Mouse (Mus musculus): ENCODE results near the gene Grip1. TPM values are rescaled to one million over a fixed set of nuclear protein-coding genes. Genes with fewer than 3 reads are reported as not detected.
"Not testable (repeated sequence)": the region's sequence is repeated elsewhere in the genome, so short reads cannot be mapped to it uniquely, and the experiment has no call there.

Gene Grip1
- polyA plus RNA-seq, 1 experiment from 2014 or later: 1.2 TPM

- peak within 1 kb of the TSS; percentile 87 for H3K4me2 ChIP-seq (ENCODE audit: low read depth, low read length)
- under 1% methylated on average over 55 of the region's 55 CpGs for WGBS
- H3K27ac ChIP-seq (ENCODE audit: low read length): peak within 1 kb of the TSS; percentile 82
- H3K27me3 ChIP-seq (replicated peaks; ENCODE audit: control insufficient read depth, insufficient read depth, low read length): no peaks in the 10 kb centered on the region
- no peaks in the 10 kb centered on the region for H3K36me3 ChIP-seq (ENCODE audit: control insufficient read depth, insufficient read depth, low read length)
- peak within 1 kb of the TSS; percentile 79 for H3K9ac ChIP-seq (ENCODE audit: low read depth, low read length)
- peaks cover 2% of the 10 kb centered on the region; the same call in 1 of the 2 replicates for H3K9me3 ChIP-seq (ENCODE audit: control insufficient read depth, low read length)
- H3K4me3 ChIP-seq (ENCODE audit: low read length): peak within 1 kb of the TSS; percentile 74
- peak; percentile 100 for ATAC-seq
- no peaks in the 10 kb centered on the region for H3K4me1 ChIP-seq (ENCODE audit: control insufficient read depth, insufficient read depth, low read length)
Measured at GRCm38 (mm10) chr10:120112507-120113396, 659.1 kb downstream of the Grip1 start, which contains the start of gene Helb. Gene Helb, minus strand, starts transcription at chr10:120112987.

GRCm38 (mm10) chr10:120113482-120113881 is 659.9 kb downstream of the Grip1 start:
- not testable (repeated sequence) for H3K27me3 ChIP-seq (replicated peaks; ENCODE audit: control insufficient read depth, insufficient read depth, low read length); H3K4me1 ChIP-seq (ENCODE audit: control insufficient read depth, insufficient read depth, low read length); H3K9me3 ChIP-seq (ENCODE audit: control insufficient read depth, low read length); ATAC-seq; H3K27ac ChIP-seq (ENCODE audit: low read length); H3K36me3 ChIP-seq (ENCODE audit: control insufficient read depth, insufficient read depth, low read length)
- WGBS: 66% methylated on average over 9 of the region's 9 CpGs
- Histone ChIP-seq H3K4me3 (ENCODE audit: low read length) (peak overlapping the region; percentile 74), H3K9ac (ENCODE audit: low read depth, low read length) (0 out of 2 replicates have a peak overlapping the region, but pooled peaks have one; percentile 66), H3K4me2 (ENCODE audit: low read depth, low read length) (peak overlapping the region; percentile 87)

- Histone ChIP-seq H3K9me3 (ENCODE audit: control insufficient read depth, low read length) (peaks cover 2% of the 10 kb centered on the region; the same call in 1 of the 2 replicates), H3K27ac (ENCODE audit: low read length) (no peak overlapping the region), H3K4me3 (ENCODE audit: low read length) (no peak overlapping the region), H3K36me3 (ENCODE audit: control insufficient read depth, insufficient read depth, low read length) (no peaks in the 10 kb centered on the region), H3K27me3 (replicated peaks; ENCODE audit: control insufficient read depth, insufficient read depth, low read length) (no peaks in the 10 kb centered on the region), H3K4me1 (ENCODE audit: control insufficient read depth, insufficient read depth, low read length) (no peaks in the 10 kb centered on the region), H3K4me2 (ENCODE audit: low read depth, low read length) (no peak overlapping the region), H3K9ac (ENCODE audit: low read depth, low read length) (no peak overlapping the region)
- no peak for ATAC-seq
- WGBS: 83% methylated on average over 6 of the region's 6 CpGs
Measured at GRCm38 (mm10) chr10:120113980-120114379, 660.4 kb downstream of the Grip1 start.

DNA sequence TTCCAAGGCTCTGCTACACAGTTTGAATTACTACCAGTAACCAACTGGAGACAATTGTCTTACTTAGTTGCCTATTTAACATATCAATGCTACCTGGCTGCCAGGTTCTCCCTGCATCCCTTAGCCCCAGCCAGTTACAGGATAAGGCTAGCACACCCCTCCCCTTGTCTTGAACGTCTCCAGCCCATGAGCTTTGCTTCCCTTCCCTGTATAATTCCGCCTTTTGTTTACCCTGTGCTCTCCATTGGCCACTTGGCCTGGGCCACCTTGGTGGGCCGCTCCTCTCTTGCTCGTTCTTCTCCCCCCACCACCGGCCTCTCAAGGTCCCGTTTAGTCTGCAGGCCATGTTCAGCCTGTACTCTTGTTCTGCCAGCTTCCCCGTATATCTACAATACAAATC is 660.9 kb downstream of the Grip1 start:
- ATAC-seq: no peak
- no peak overlapping the region for H3K9ac ChIP-seq (ENCODE audit: low read depth, low read length)
- no peak overlapping the region for H3K4me2 ChIP-seq (ENCODE audit: low read depth, low read length)
- no peaks in the 10 kb centered on the region for H3K36me3 ChIP-seq (ENCODE audit: control insufficient read depth, insufficient read depth, low read length)
- peaks cover 2% of the 10 kb centered on the region; the same call in 1 of the 2 replicates for H3K9me3 ChIP-seq (ENCODE audit: control insufficient read depth, low read length)
- H3K27ac ChIP-seq (ENCODE audit: low read length): no peak overlapping the region
- H3K4me3 ChIP-seq (ENCODE audit: low read length): no peak overlapping the region
- no peaks in the 10 kb centered on the region for H3K4me1 ChIP-seq (ENCODE audit: control insufficient read depth, insufficient read depth, low read length)
- 49% methylated on average over 7 of the region's 7 CpGs for WGBS
- H3K27me3 ChIP-seq (replicated peaks; ENCODE audit: control insufficient read depth, insufficient read depth, low read length): no peaks in the 10 kb centered on the region

- H3K27me3 ChIP-seq (replicated peaks; ENCODE audit: control insufficient read depth, insufficient read depth, low read length): no peaks in the 10 kb centered on the region
- 93% methylated on average over 1 of the region's 1 CpGs for WGBS
- no peak overlapping the region for H3K27ac ChIP-seq (ENCODE audit: low read length)
- H3K9me3 ChIP-seq (ENCODE audit: control insufficient read depth, low read length): peaks cover 2% of the 10 kb centered on the region; the same call in 1 of the 2 replicates
- no peak overlapping the region for H3K4me3 ChIP-seq (ENCODE audit: low read length)
- H3K36me3 ChIP-seq (ENCODE audit: control insufficient read depth, insufficient read depth, low read length): no peaks in the 10 kb centered on the region
- H3K4me2 ChIP-seq (ENCODE audit: low read depth, low read length): no peak overlapping the region
- H3K9ac ChIP-seq (ENCODE audit: low read depth, low read length): no peak overlapping the region
- no peak for ATAC-seq
- H3K4me1 ChIP-seq (ENCODE audit: control insufficient read depth, insufficient read depth, low read length): no peaks in the 10 kb centered on the region
Measured at GRCm38 (mm10) chr10:120115249-120115648, 661.6 kb downstream of the Grip1 start.

GRCm38 (mm10) chr10:120123721-120124120 is 670.1 kb downstream of the Grip1 start:
- no peak overlapping the region for H3K4me2 ChIP-seq (ENCODE audit: low read depth, low read length)
- 84% methylated on average over 3 of the region's 3 CpGs for WGBS

GRCm38 (mm10) chr10:120124801-120125464 is 671.3 kb downstream of the Grip1 start:
- WGBS: 51% methylated on average over 7 of the region's 7 CpGs
- Histone ChIP-seq H3K4me2 (ENCODE audit: low read depth, low read length) (no peak overlapping the region), H3K9ac (ENCODE audit: low read depth, low read length) (no peak overlapping the region), H3K27ac (ENCODE audit: low read length) (no peak overlapping the region), H3K9me3 (ENCODE audit: control insufficient read depth, low read length) (no peaks in the 10 kb centered on the region), H3K36me3 (ENCODE audit: control insufficient read depth, insufficient read depth, low read length) (no peaks in the 10 kb centered on the region), H3K4me1 (ENCODE audit: control insufficient read depth, insufficient read depth, low read length) (no peaks in the 10 kb centered on the region), H3K4me3 (ENCODE audit: low read length) (no peak overlapping the region), H3K27me3 (replicated peaks; ENCODE audit: control insufficient read depth, insufficient read depth, low read length) (no peaks in the 10 kb centered on the region)
- no peak for ATAC-seq

More at GRCm38 (mm10) chr10:120123721-120124120, 670.1 kb downstream of the Grip1 start:
- Histone ChIP-seq H3K9me3 (ENCODE audit: control insufficient read depth, low read length) (no peaks in the 10 kb centered on the region), H3K27me3 (replicated peaks; ENCODE audit: control insufficient read depth, insufficient read depth, low read length) (no peaks in the 10 kb centered on the region), H3K36me3 (ENCODE audit: control insufficient read depth, insufficient read depth, low read length) (no peaks in the 10 kb centered on the region), H3K27ac (ENCODE audit: low read length) (no peak overlapping the region), H3K9ac (ENCODE audit: low read depth, low read length) (no peak overlapping the region), H3K4me1 (ENCODE audit: control insufficient read depth, insufficient read depth, low read length) (no peaks in the 10 kb centered on the region), H3K4me3 (ENCODE audit: low read length) (no peak overlapping the region)
- ATAC-seq: no peak

GRCm38 (mm10) chr10:120125465-120125857 is 671.8 kb downstream of the Grip1 start:
- no peak overlapping the region for H3K27ac ChIP-seq (ENCODE audit: low read length)
- no peaks in the 10 kb centered on the region for H3K36me3 ChIP-seq (ENCODE audit: control insufficient read depth, insufficient read depth, low read length)
- no peaks in the 10 kb centered on the region for H3K9me3 ChIP-seq (ENCODE audit: control insufficient read depth, low read length)
- no peaks in the 10 kb centered on the region for H3K4me1 ChIP-seq (ENCODE audit: control insufficient read depth, insufficient read depth, low read length)
- WGBS: 76% methylated on average over 10 of the region's 10 CpGs
- no peak for ATAC-seq
- H3K9ac ChIP-seq (ENCODE audit: low read depth, low read length): no peak overlapping the region
- no peak overlapping the region for H3K4me3 ChIP-seq (ENCODE audit: low read length)
- no peak overlapping the region for H3K4me2 ChIP-seq (ENCODE audit: low read depth, low read length)
- H3K27me3 ChIP-seq (replicated peaks; ENCODE audit: control insufficient read depth, insufficient read depth, low read length): no peaks in the 10 kb centered on the region

GRCm38 (mm10) chr10:120128601-120129277 is 675.1 kb downstream of the Grip1 start:
- Histone ChIP-seq H3K9ac (ENCODE audit: low read depth, low read length) (0 out of 2 replicates have a peak overlapping the region, but pooled peaks have one; percentile 12), H3K27me3 (replicated peaks; ENCODE audit: control insufficient read depth, insufficient read depth, low read length) (no peaks in the 10 kb centered on the region), H3K4me3 (ENCODE audit: low read length) (peak overlapping the region; percentile 13; the same call in 1 of the 2 replicates), H3K4me1 (ENCODE audit: control insufficient read depth, insufficient read depth, low read length) (no peaks in the 10 kb centered on the region), H3K9me3 (ENCODE audit: control insufficient read depth, low read length) (no peaks in the 10 kb centered on the region), H3K4me2 (ENCODE audit: low read depth, low read length) (peak overlapping the region; percentile 47), H3K27ac (ENCODE audit: low read length) (no peak overlapping the region), H3K36me3 (ENCODE audit: control insufficient read depth, insufficient read depth, low read length) (no peaks in the 10 kb centered on the region)
- ATAC-seq: no peak
- WGBS: 33% methylated on average over 13 of the region's 13 CpGs

Data from intestine, embryonic 16.5 days (tissue).